Mouse (Mus musculus): ENCODE measurements around the gene Zfp106. TPM values are rescaled to one million over a fixed set of nuclear protein-coding genes. Genes with fewer than 3 reads are reported as not detected.

Gene Zfp106
- polyA plus RNA-seq, 1 experiment = 66.0 TPM

DNA sequence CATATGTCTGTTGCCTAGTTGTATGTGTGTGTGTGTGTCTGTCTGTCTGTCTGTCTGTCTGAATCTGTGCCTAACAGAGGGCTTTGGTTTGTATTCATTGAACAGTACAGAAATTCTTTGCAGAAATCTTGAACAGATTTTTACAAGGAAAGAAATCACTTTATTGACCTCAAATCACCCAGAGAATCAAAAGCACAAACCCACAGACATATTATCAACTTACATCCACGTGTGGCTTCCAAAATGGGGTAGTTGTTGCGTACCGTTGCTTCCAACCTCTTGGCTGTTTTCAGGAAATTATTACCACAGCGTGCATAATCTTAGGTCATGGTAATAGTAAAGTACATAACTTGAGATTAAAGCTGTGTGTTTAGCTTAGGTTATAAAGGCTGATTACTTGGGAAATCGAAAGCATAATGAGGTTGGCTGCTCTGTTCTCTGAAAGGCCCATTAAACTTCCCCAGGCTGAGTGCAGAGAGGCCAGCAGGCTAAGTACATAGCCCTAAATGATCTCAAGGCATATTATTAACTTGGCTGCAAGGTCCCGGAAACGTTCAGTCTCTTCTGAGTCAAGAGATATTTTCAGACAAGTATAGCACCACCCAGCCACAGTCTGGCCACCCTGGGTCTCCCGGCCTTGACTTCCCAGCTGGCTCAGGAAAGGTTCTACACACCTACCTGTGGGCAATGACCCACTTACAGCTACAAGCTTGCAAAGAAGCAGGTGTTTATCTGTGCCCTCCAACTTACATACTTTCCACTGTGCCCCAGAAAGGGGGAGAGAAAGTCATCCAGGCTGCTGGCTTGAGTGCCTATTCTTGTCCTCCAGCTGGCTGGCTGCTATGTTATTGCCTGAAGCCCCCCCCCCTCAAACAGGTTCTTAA lies 80.9 kb downstream of the Zfp106 start:
- TF ChIP-seq CTCF (IDR thresholded peaks at IDR 0.05; ENCODE audit: borderline replicate concordance, insufficient read depth, low read depth, low read length) (no peak), POLR2A (IDR thresholded peaks at IDR 0.05; ENCODE audit: borderline replicate concordance, insufficient read depth, low read length) (no peak)
- Histone ChIP-seq H3K27ac (ENCODE audit: insufficient read depth, low read length) (no peak overlapping the region), H3K27me3 (ENCODE audit: control insufficient read depth, insufficient read depth, low read length) (no peaks in the 10 kb centered on the region), H3K4me1 (ENCODE audit: control insufficient read depth, insufficient read depth, low read length) (no peaks in the 10 kb centered on the region), H3K4me3 (replicated peaks; ENCODE audit: insufficient read depth, low read depth, low read length) (no peak overlapping the region)
- no peak for DNase-seq
- WGBS = 81% methylated on average over 8 of the region's 8 CpGs

DNA sequence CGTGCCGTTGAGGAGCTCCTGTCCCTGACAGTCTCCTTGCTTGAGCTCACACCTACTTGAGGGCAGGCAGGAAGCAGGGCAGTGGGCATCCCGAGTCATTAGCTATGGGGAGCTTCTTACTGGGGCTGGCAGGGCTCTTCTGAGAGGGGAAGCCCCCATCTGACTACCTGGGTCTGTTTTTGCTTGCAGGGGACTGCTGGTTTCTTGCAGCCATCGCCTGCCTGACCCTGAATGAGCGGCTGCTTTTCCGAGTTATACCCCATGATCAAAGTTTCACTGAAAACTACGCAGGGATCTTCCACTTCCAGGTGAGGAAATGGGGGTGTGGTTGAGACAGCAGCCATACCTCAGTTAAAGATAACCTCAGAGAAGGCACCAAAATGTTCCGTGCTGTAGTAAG lies 81.7 kb downstream of the Zfp106 start:
- TF ChIP-seq POLR2A (IDR thresholded peaks at IDR 0.05; ENCODE audit: borderline replicate concordance, insufficient read depth, low read length) (no peak), CTCF (IDR thresholded peaks at IDR 0.05; ENCODE audit: borderline replicate concordance, insufficient read depth, low read depth, low read length) (no peak)
- H3K4me3 ChIP-seq (replicated peaks; ENCODE audit: insufficient read depth, low read depth, low read length) = no peak overlapping the region
- H3K4me1 ChIP-seq (ENCODE audit: control insufficient read depth, insufficient read depth, low read length) = no peaks in the 10 kb centered on the region
- H3K27me3 ChIP-seq (ENCODE audit: control insufficient read depth, insufficient read depth, low read length) = no peaks in the 10 kb centered on the region
- 73% methylated on average over 8 of the region's 8 CpGs for WGBS
- no peak for DNase-seq
- H3K27ac ChIP-seq (ENCODE audit: insufficient read depth, low read length) = no peak overlapping the region

DNA sequence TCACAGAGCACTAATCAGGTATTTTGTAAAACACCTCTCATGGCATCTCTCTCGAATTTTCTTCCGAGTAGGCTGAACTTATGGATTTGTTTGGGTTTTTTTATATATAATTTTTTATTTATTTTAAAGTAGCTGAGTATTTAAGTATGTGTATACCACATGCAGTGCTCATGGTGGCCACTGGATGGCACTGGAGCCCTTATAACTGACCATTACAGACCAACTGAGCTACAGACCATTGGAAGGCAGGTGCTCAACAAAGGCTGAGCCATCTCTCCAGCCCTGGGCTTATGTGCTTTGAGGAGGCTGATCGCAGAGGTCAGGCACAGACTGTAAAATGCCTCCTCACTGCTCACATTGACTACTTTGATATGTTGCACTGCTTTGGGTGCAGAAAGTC lies 85.0 kb downstream of the Zfp106 start:
- no peaks in the 10 kb centered on the region for H3K4me1 ChIP-seq (ENCODE audit: control insufficient read depth, insufficient read depth, low read length)
- DNase-seq = peak; percentile 35 to 52
- no peak overlapping the region for H3K27ac ChIP-seq (ENCODE audit: insufficient read depth, low read length)
- H3K27me3 ChIP-seq (ENCODE audit: control insufficient read depth, insufficient read depth, low read length) = no peaks in the 10 kb centered on the region
- H3K4me3 ChIP-seq (replicated peaks; ENCODE audit: insufficient read depth, low read depth, low read length) = no peak overlapping the region
- 51% methylated on average over 3 of the region's 3 CpGs for WGBS
- peak; percentile 52; the same call in 1 of the 2 replicates for TF ChIP-seq CTCF (IDR thresholded peaks at IDR 0.05; ENCODE audit: borderline replicate concordance, insufficient read depth, low read depth, low read length)
- TF ChIP-seq POLR2A (IDR thresholded peaks at IDR 0.05; ENCODE audit: borderline replicate concordance, insufficient read depth, low read length) = no peak

DNA sequence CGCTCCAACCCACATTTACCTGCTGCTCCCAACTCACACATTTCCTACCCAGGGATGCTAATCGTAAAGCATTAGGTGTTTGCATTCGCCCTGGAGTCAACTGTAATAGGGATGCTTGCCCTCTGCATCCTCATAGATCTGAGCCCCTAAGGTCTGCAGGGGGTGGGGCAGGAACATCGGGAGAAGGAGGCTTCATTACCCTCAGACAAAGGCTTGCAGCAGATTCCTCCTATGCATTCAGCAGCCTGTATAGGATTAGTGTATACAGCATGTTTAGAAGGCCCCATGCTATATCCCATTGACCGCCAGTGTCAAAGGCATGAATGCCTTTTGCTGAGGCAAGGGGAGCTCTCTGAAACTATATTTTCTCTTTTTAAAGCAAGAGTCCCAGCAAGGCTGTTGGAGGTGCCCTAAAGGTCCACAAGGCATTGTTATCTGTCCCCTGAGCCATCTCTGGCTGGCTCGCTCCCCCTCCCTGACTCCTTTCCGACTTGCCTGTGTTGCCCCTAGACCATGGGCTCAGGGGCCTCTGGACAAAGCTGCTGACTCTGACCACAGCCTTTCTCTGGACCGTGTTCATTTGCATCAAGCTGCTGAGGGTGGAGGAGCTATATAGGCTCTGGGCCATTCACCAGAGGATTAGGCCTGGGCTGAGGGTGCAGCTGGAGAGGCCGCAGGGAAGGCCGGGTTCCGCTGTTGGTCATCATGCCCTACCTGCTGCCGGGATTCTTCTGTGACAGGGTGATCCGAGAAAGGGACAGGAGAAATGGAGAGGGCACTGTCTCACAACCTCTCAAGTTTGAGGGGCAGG lies 87.2 kb downstream of the Zfp106 start:
- WGBS = 69% methylated on average over 13 of the region's 13 CpGs
- Histone ChIP-seq H3K27me3 (ENCODE audit: control insufficient read depth, insufficient read depth, low read length) (no peaks in the 10 kb centered on the region), H3K4me3 (replicated peaks; ENCODE audit: insufficient read depth, low read depth, low read length) (no peak overlapping the region), H3K4me1 (ENCODE audit: control insufficient read depth, insufficient read depth, low read length) (no peaks in the 10 kb centered on the region), H3K27ac (ENCODE audit: insufficient read depth, low read length) (no peak overlapping the region)
- TF ChIP-seq POLR2A (IDR thresholded peaks at IDR 0.05; ENCODE audit: borderline replicate concordance, insufficient read depth, low read length) = no peak
- no peak for TF ChIP-seq CTCF (IDR thresholded peaks at IDR 0.05; ENCODE audit: borderline replicate concordance, insufficient read depth, low read depth, low read length)
- DNase-seq = no peak

DNA sequence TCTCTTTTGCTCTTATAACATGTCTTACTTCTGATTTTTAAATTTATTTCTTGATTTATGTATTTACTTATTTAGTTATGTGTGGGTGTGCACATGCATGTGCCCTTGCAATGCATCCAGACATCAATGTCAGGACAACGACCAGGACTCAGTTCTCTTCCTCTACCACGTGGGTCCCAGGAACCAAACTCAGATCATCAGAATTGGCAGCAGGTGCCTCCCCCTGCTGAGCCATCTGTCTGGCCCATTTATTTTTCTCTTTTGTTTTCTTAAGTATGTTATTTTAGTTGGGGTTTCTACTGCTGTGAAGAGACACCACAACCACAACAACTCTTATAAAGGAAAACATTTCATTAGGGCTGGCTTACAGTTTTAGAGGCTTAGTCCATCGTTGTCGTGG lies 92.8 kb downstream of the Zfp106 start:
- no peak overlapping the region for H3K27ac ChIP-seq (ENCODE audit: insufficient read depth, low read length)
- WGBS = 40% methylated on average over 4 of the region's 4 CpGs
- TF ChIP-seq CTCF (IDR thresholded peaks at IDR 0.05; ENCODE audit: borderline replicate concordance, insufficient read depth, low read depth, low read length) (no peak), POLR2A (IDR thresholded peaks at IDR 0.05; ENCODE audit: borderline replicate concordance, insufficient read depth, low read length) (no peak)
- no peak overlapping the region for H3K4me3 ChIP-seq (replicated peaks; ENCODE audit: insufficient read depth, low read depth, low read length)
- no peaks in the 10 kb centered on the region for H3K27me3 ChIP-seq (ENCODE audit: control insufficient read depth, insufficient read depth, low read length)
- DNase-seq = peak; percentile 63 to 69
- H3K4me1 ChIP-seq (ENCODE audit: control insufficient read depth, insufficient read depth, low read length) = peaks cover 5% of the 10 kb centered on the region; the same call in 1 of the 2 replicates

DNA sequence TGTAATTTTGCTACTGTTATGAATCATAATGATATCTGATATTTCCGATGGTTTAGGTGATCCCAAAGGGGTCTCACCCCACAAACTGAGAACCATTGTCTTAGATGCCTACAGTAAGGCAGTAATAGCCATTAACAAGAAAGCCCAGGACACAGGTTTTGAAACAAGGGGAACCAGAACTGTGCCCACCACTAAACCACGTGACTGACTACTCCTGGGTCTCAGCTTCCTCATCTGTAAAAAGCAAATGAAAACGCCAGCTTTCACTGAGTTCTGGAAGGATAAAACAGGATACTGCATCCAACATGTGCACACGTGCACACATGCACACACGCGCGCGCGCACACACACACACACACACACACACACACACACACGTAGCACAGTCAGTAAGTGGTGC lies 93.9 kb downstream of the Zfp106 start:
- DNase-seq = no peak
- no peak overlapping the region for H3K27ac ChIP-seq (ENCODE audit: insufficient read depth, low read length)
- TF ChIP-seq POLR2A (IDR thresholded peaks at IDR 0.05; ENCODE audit: borderline replicate concordance, insufficient read depth, low read length) = no peak
- H3K4me1 ChIP-seq (ENCODE audit: control insufficient read depth, insufficient read depth, low read length) = peaks cover 5% of the 10 kb centered on the region; the same call in 1 of the 2 replicates
- H3K27me3 ChIP-seq (ENCODE audit: control insufficient read depth, insufficient read depth, low read length) = no peaks in the 10 kb centered on the region
- no peak overlapping the region for H3K4me3 ChIP-seq (replicated peaks; ENCODE audit: insufficient read depth, low read depth, low read length)
- WGBS = 91% methylated on average over 10 of the region's 10 CpGs

DNA sequence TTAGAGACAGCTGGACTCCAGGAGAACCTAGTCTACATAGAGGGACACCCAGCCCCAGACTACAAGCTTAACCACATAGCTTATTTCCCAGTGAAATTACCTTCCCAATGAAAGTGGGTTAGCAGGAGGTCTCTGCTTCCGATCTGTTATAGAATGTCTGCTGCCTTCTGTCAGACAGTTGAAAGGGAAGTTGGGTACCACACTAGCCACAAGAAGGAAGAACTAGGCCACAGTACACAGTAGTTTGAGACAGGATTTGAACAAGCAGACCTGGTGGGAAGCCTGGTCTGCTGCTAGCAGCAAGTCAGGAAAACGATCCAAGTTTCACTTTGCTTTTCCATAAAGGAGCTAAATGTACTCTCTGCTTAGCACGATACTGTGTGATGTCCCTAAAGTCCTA lies 94.4 kb downstream of the Zfp106 start:
- Histone ChIP-seq H3K4me3 (replicated peaks; ENCODE audit: insufficient read depth, low read depth, low read length) (no peak overlapping the region), H3K4me1 (ENCODE audit: control insufficient read depth, insufficient read depth, low read length) (peaks cover 5% of the 10 kb centered on the region; the same call in 1 of the 2 replicates), H3K27ac (ENCODE audit: insufficient read depth, low read length) (no peak overlapping the region), H3K27me3 (ENCODE audit: control insufficient read depth, insufficient read depth, low read length) (no peaks in the 10 kb centered on the region)
- no peak for TF ChIP-seq POLR2A (IDR thresholded peaks at IDR 0.05; ENCODE audit: borderline replicate concordance, insufficient read depth, low read length)
- TF ChIP-seq CTCF (IDR thresholded peaks at IDR 0.05; ENCODE audit: borderline replicate concordance, insufficient read depth, low read depth, low read length) = no peak
- DNase-seq = no peak
- 93% methylated on average over 3 of the region's 3 CpGs for WGBS
